Mouse (Mus musculus) liver, embryonic 16.5 days (tissue): ENCODE results near the gene Pabpn1l. TPM values are rescaled to one million over a fixed set of nuclear protein-coding genes. Genes with fewer than 3 reads are reported as not detected.
"Not testable (repeated sequence)": the region's sequence is repeated elsewhere in the genome, so short reads cannot be mapped to it uniquely, and the experiment has no call there.

ENCODE experiments used
- ATAC-seq: fragments of 200-750 bp; cut with Nextera tagmentation; 2 replicates; pipeline ENCODE4 v1.8.0; 2017; ENCODE audit warnings: low read depth, mild to moderate bottlenecking, moderate number of reproducible peaks, moderate library complexity
- H3K27ac ChIP-seq: fragments of 300-500 bp; sonication (generic); 2 replicates; pipeline ENCODE4 v1.5.1; 2014; ENCODE audit warnings: mild to moderate bottlenecking, low read length
- H3K27me3 ChIP-seq: fragments of 300-500 bp; sonication (generic); 2 replicates; pipeline ENCODE4 v1.6.1; 2014; ENCODE audit warnings: low read depth, low read length, mixed read lengths; ENCODE audit not compliant: control insufficient read depth, insufficient read depth
- H3K36me3 ChIP-seq: fragments of 300-500 bp; sonication (generic); 2 replicates; pipeline ENCODE4 v1.6.1; 2014; ENCODE audit warnings: mild to moderate bottlenecking; ENCODE audit not compliant: control insufficient read depth, insufficient read depth
- H3K4me1 ChIP-seq: fragments of 300-500 bp; sonication (generic); 2 replicates; pipeline ENCODE4 v1.6.1; 2014; ENCODE audit warnings: low read depth, low read length, mixed read lengths; ENCODE audit not compliant: control insufficient read depth
- H3K4me2 ChIP-seq: fragments of 300-500 bp; sonication (generic); 2 replicates; pipeline ENCODE4 v1.6.1; 2014; ENCODE audit warnings: low read depth, low read length, mixed read lengths
- H3K4me3 ChIP-seq: fragments of 300-500 bp; sonication (generic); 2 replicates; pipeline ENCODE4 v1.5.1; 2014; ENCODE audit warnings: low read depth, mild to moderate bottlenecking, low read length
- H3K9ac ChIP-seq: fragments of 300-500 bp; sonication (generic); 2 replicates; pipeline ENCODE4 v1.6.1; 2014; ENCODE audit warnings: low read depth, low read length
- H3K9me3 ChIP-seq: fragments of 300-500 bp; sonication (generic); replicated peaks from 2 replicates; pipeline ENCODE4 v1.6.1; 2016; ENCODE audit warnings: low read length; ENCODE audit not compliant: control insufficient read depth
- WGBS: fragments of 180-500 bp; shearing (Covaris S2); extraction: QIAGEN DNeasy Blood & Tissue Kit; methylation state at CpG from one replicate; pipeline ENCODE4 v1.1.7; 2014; ENCODE audit not compliant: insufficient replicate concordance; 5-methylcytosine and 5-hydroxymethylcytosine counted together
- polyA plus RNA-seq: library from polyadenylated mRNA; unstranded; fragments of >200 nt; fragmentation: Nextera tagmentation; extraction: Ambion mirVana; gene quantifications from 2 replicates; pipeline ENCODE4 v1.2.1, GENCODE M21; 2015

Pabpn1l gene
- polyA plus RNA-seq, 1 experiment from 2014 or later: not detected

- Histone ChIP-seq H3K27me3 (no peaks in the 10 kb centered on the region), H3K4me3 (no peak overlapping the region), H3K36me3 (no peaks in the 10 kb centered on the region), H3K4me1 (peaks cover 17% of the 10 kb centered on the region), H3K9ac (no peak overlapping the region), H3K27ac (no peak overlapping the region), H3K4me2 (no peak overlapping the region), H3K9me3 (no peaks in the 10 kb centered on the region)
- ATAC-seq: no peak
- 81% methylated on average over 4 of the region's 4 CpGs for WGBS
Observed at GRCm38 (mm10) chr8:122640825-122641224, 18.3 kb upstream of the Pabpn1l start.

GRCm38 (mm10) chr8:122639521-122640248 is 17.1 kb upstream of the Pabpn1l start:
- Histone ChIP-seq H3K9ac (no peak overlapping the region), H3K4me3 (no peak overlapping the region), H3K27me3 (no peaks in the 10 kb centered on the region), H3K4me1 (peaks cover 23% of the 10 kb centered on the region), H3K27ac (no peak overlapping the region; the same call in 1 of the 2 replicates), H3K36me3 (no peaks in the 10 kb centered on the region), H3K9me3 (no peaks in the 10 kb centered on the region), H3K4me2 (no peak overlapping the region)
- WGBS: 65% methylated on average over 16 of the region's 16 CpGs
- ATAC-seq: no peak

- H3K27me3 ChIP-seq: no peaks in the 10 kb centered on the region
- no peak overlapping the region for H3K4me2 ChIP-seq
- H3K9ac ChIP-seq: no peak overlapping the region
- 81% methylated on average over 16 of the region's 16 CpGs for WGBS
- H3K4me3 ChIP-seq: no peak overlapping the region
- H3K4me1 ChIP-seq: peaks cover 23% of the 10 kb centered on the region
- no peaks in the 10 kb centered on the region for H3K9me3 ChIP-seq
- ATAC-seq: no peak
- peaks cover 3% of the 10 kb centered on the region; the same call in 1 of the 2 replicates for H3K36me3 ChIP-seq
- no peak overlapping the region for H3K27ac ChIP-seq
Observed at GRCm38 (mm10) chr8:122638601-122639000, 16.1 kb upstream of the Pabpn1l start.

GRCm38 (mm10) chr8:122637230-122637629 is 14.7 kb upstream of the Pabpn1l start:
- Histone ChIP-seq H3K27ac (no peak overlapping the region), H3K9me3 (no peaks in the 10 kb centered on the region), H3K36me3 (peaks cover 5% of the 10 kb centered on the region; the same call in 1 of the 2 replicates), H3K4me2 (no peak overlapping the region), H3K27me3 (no peaks in the 10 kb centered on the region), H3K4me1 (peaks cover 23% of the 10 kb centered on the region), H3K9ac (no peak overlapping the region), H3K4me3 (no peak overlapping the region)
- ATAC-seq: no peak
- 87% methylated on average over 9 of the region's 9 CpGs for WGBS

- ATAC-seq: no peak
- peaks cover 23% of the 10 kb centered on the region for H3K4me1 ChIP-seq
- H3K27me3 ChIP-seq: no peaks in the 10 kb centered on the region
- peaks cover 5% of the 10 kb centered on the region; the same call in 1 of the 2 replicates for H3K36me3 ChIP-seq
- H3K4me2 ChIP-seq: peak overlapping the region; percentile 44; the same call in 1 of the 2 replicates
- WGBS: 61% methylated on average over 9 of the region's 9 CpGs
- H3K27ac ChIP-seq: peak overlapping the region; percentile 88
- no peaks in the 10 kb centered on the region for H3K9me3 ChIP-seq
- no peak overlapping the region for H3K4me3 ChIP-seq
- no peak overlapping the region; the same call in 1 of the 2 replicates for H3K9ac ChIP-seq
Observed at GRCm38 (mm10) chr8:122636803-122637175, 14.2 kb upstream of the Pabpn1l start.

- H3K4me1 ChIP-seq: peaks cover 23% of the 10 kb centered on the region
- peaks cover 5% of the 10 kb centered on the region; the same call in 1 of the 2 replicates for H3K36me3 ChIP-seq
- no peaks in the 10 kb centered on the region for H3K9me3 ChIP-seq
- ATAC-seq: peak; percentile 90
- H3K27ac ChIP-seq: peak overlapping the region; percentile 88
- 36% methylated on average over 14 of the region's 14 CpGs for WGBS
- H3K27me3 ChIP-seq: no peaks in the 10 kb centered on the region
- no peak overlapping the region for H3K4me3 ChIP-seq
- H3K9ac ChIP-seq: peak overlapping the region; percentile 24
- peak overlapping the region; percentile 44 for H3K4me2 ChIP-seq
Observed at GRCm38 (mm10) chr8:122635878-122636802, 13.6 kb upstream of the Pabpn1l start.

- H3K9ac ChIP-seq: no peak overlapping the region
- no peak overlapping the region for H3K4me2 ChIP-seq
- no peak overlapping the region for H3K4me3 ChIP-seq
- peaks cover 5% of the 10 kb centered on the region; the same call in 1 of the 2 replicates for H3K36me3 ChIP-seq
- ATAC-seq: no peak
- no peaks in the 10 kb centered on the region for H3K27me3 ChIP-seq
- 87% methylated on average over 14 of the region's 14 CpGs for whole genome bisulfite sequencing
- H3K9me3 ChIP-seq: no peaks in the 10 kb centered on the region
- no peak overlapping the region for H3K27ac ChIP-seq
- peaks cover 23% of the 10 kb centered on the region for H3K4me1 ChIP-seq
Observed at GRCm38 (mm10) chr8:122633205-122633604, 10.7 kb upstream of the Pabpn1l start.

GRCm38 (mm10) chr8:122632134-122632533 is 9.6 kb upstream of the Pabpn1l start:
- not testable (repeated sequence) for H3K27ac ChIP-seq, ATAC-seq, H3K27me3 ChIP-seq, H3K4me3 ChIP-seq, H3K9me3 ChIP-seq, H3K36me3 ChIP-seq, H3K9ac ChIP-seq, H3K4me2 ChIP-seq
- peaks cover 18% of the 10 kb centered on the region for H3K4me1 ChIP-seq
- WGBS: 48% methylated on average over 3 of the region's 3 CpGs
